Mouse (Mus musculus): ENCODE data around the gene Adgrf5.

DNA sequence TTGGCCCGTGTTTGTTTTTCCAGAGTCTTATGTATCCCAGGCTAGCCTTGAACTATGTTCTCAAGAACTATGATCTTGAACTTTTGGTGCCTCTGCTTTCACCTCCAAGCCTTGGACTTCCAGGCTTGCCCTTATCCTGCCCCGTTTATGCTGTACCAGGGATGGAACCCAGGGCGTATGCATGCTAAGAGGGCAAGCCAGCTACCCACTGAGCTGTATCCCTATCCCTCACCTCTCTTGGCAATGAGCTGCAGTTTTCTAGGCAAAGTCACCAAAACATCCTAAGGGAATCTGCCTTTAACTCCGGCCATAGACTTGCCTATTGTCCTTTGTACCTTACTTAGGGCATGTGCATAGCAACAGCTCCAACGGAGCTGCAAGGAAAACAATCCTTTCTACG lies 2.6 kb downstream of the Adgrf5 start:
- TF ChIP-seq GATA1 (IDR thresholded peaks at IDR 0.05; ENCODE audit: borderline replicate concordance, low read length) (no peak), FLI1 (IDR thresholded peaks at IDR 0.05; ENCODE audit: low read length) (no peak)

All from megakaryocyte, embryonic 14.5 days (primary cell).